9 mouse cellular contexts compared by ENCODE assay signal in genomic region chr5:73642091-73642490, GRCm38 (mm10). TPM values are rescaled to one million over a fixed set of nuclear protein-coding genes. Genes with fewer than 3 reads are reported as not detected.
DNase-seq lines count a peak whose midpoint lies in the region; ATAC-seq and TF ChIP-seq lines count a peak whose summit lies in the region.
"Had no signal": no experiment of that assay in that cellular context is flagged by ENCODE, and none has a peak within 500 bp of the region (broad histone marks: within the 10 kb centered on the region; RNA-seq: fewer than 3 reads in every experiment).

No protein-coding gene starts in this region.

- H3K27ac ChIP-seq in heart, postnatal 0 days (ENCODE audit: low read depth), result no peak overlapping the region
- H3K27ac ChIP-seq in embryonic facial prominence, embryonic 10.5 days (replicated peaks), result no peak overlapping the region

- no peaks in the 10 kb centered on the region for H3K27me3 ChIP-seq in heart, postnatal 0 days (ENCODE audit: control insufficient read depth, insufficient read depth, low read length)
- peaks cover 10% of the 10 kb centered on the region for H3K27me3 ChIP-seq in embryonic facial prominence, embryonic 10.5 days (replicated peaks; ENCODE audit: low read depth, poor library complexity, severe bottlenecking)

- 0 out of 2 replicates have a peak, but pooled peaks cover 7% of the 10 kb centered on the region for H3K4me1 ChIP-seq in heart, postnatal 0 days (ENCODE audit: control insufficient read depth, insufficient read depth)
- H3K4me1 ChIP-seq in embryonic facial prominence, embryonic 10.5 days, result peaks cover 20% of the 10 kb centered on the region

- 84% methylated on average over 4 of the region's 4 CpGs for WGBS in heart, postnatal 0 days
- WGBS in embryonic facial prominence, embryonic 10.5 days, result 76% methylated on average over 4 of the region's 4 CpGs

- no peak for ATAC-seq in heart, postnatal 0 days (ENCODE audit: insufficient read depth, low read depth)

- TF ChIP-seq EP300 in heart, postnatal 0 days (IDR thresholded peaks at IDR 0.05; ENCODE audit: low read depth), result no peak

- peak; percentile 52 for TF ChIP-seq CTCF in heart, postnatal 0 days (IDR thresholded peaks at IDR 0.05; ENCODE audit: low read depth)

- peaks cover 51% of the 10 kb centered on the region for H3K36me3 ChIP-seq in heart, postnatal 0 days (replicated peaks; ENCODE audit: control insufficient read depth, insufficient read depth, low read length)
- peaks cover 14% of the 10 kb centered on the region for H3K36me3 ChIP-seq in embryonic facial prominence, embryonic 10.5 days (replicated peaks)

- no peak overlapping the region for H3K9ac ChIP-seq in heart, postnatal 0 days (replicated peaks; ENCODE audit: low read depth, low read length)

- DNase-seq in heart, postnatal 0 days (ENCODE audit: low spot score), result no peak
- DNase-seq in heart, adult 11 months, result no peak
- DNase-seq in right cerebral cortex, postnatal 4 days, result peak; percentile 59
- no peak for DNase-seq in right cerebral cortex, postnatal 36 days (ENCODE audit: low spot score in 2 of 2)
- DNase-seq in embryonic facial prominence, embryonic 10.5 days (ENCODE audit: low spot score), result peak; percentile 49
- DNase-seq in thymus, postnatal 14 days, result peak; percentile 60
- no peak for DNase-seq in spleen, postnatal 36 days (ENCODE audit: low spot score in 2 of 2)
- no peak for DNase-seq in gastrocnemius, adult 8-10 months (ENCODE audit: low spot score in 2 of 2)

- H3K4me3 ChIP-seq in heart, postnatal 0 days (ENCODE audit: low read depth, low read length), result no peak overlapping the region
- no peak overlapping the region for H3K4me3 ChIP-seq in embryonic facial prominence, embryonic 10.5 days

- H3K4me2 ChIP-seq in heart, postnatal 0 days (ENCODE audit: low read depth, low read length), result no peak overlapping the region

- no peaks in the 10 kb centered on the region for H3K9me3 ChIP-seq in heart, postnatal 0 days (replicated peaks; ENCODE audit: control insufficient read depth, low read length)
- H3K9me3 ChIP-seq in embryonic facial prominence, embryonic 10.5 days, result no peaks in the 10 kb centered on the region

RNA-seq across cellular contexts. Expression of gene Sgcb, which starts 5.5 kb away (rescaled TPM):
- 20.8 and 25.2 TPM in 2 replicates for total RNA-seq in heart, postnatal 0 days (2014; rRNA removed; ENCODE audit: low replicate concordance)
- polyA plus RNA-seq in heart, postnatal 0 days (2015; fragmentation: Nextera tagmentation; extraction: Ambion mirVana), result 46.9 and 49.0 TPM in 2 replicates
- 18.8 and 19.1 TPM in 2 replicates for polyA plus RNA-seq in embryonic facial prominence, embryonic 10.5 days (2016; fragmentation: Nextera tagmentation; extraction: Ambion mirVana)
- total RNA-seq in gastrocnemius, adult 8-10 months (2022), result 10 to 100 TPM; 68.7 to 80.5 (median 79.1) TPM

RNA-seq across cellular contexts. Expression of gene Spata18, which starts 9.1 kb away (rescaled TPM):
- total RNA-seq in heart, postnatal 0 days (2014; rRNA removed; ENCODE audit: low replicate concordance), result 0.27 and 1.0 TPM in 2 replicates
- polyA plus RNA-seq in heart, postnatal 0 days (2015; fragmentation: Nextera tagmentation; extraction: Ambion mirVana), result 0.84 and 0.87 TPM in 2 replicates
- 0.15 TPM in 1 of 2 replicates, not detected in the other for polyA plus RNA-seq in embryonic facial prominence, embryonic 10.5 days (2016; fragmentation: Nextera tagmentation; extraction: Ambion mirVana)
- total RNA-seq in gastrocnemius, adult 8-10 months (2022), result not detected
- polyA plus RNA-seq: liver, embryonic 16.5 days had no signal

RNA-seq across cellular contexts. Expression of gene Lrrc66, which starts 9.8 kb away (rescaled TPM):
- total RNA-seq in heart, postnatal 0 days (2014; rRNA removed; ENCODE audit: low replicate concordance), result 0.23 TPM in 1 of 2 replicates, not detected in the other
- polyA plus RNA-seq in heart, postnatal 0 days (2015; fragmentation: Nextera tagmentation; extraction: Ambion mirVana), result 0.07 TPM in 1 of 2 replicates, not detected in the other
- 0.47 TPM in 1 of 2 replicates, not detected in the other for polyA plus RNA-seq in embryonic facial prominence, embryonic 10.5 days (2016; fragmentation: Nextera tagmentation; extraction: Ambion mirVana)
- total RNA-seq in gastrocnemius, adult 8-10 months (2022), result not detected

Comparison
In these comparisons a context has a peak if more than half of its experiments do, and no peak if none do; other contexts are left out.
1. DNase-seq: peak in right cerebral cortex, postnatal 4 days (single experiment), embryonic facial prominence, embryonic 10.5 days (single experiment) and thymus, postnatal 14 days (single experiment); none in heart, postnatal 0 days (single experiment), heart, adult 11 months (single experiment), right cerebral cortex, postnatal 36 days (0 of 2), spleen, postnatal 36 days (0 of 2) and gastrocnemius, adult 8-10 months (0 of 2).